Mouse (Mus musculus): ENCODE measurements around the gene Olfr231. TPM values are rescaled to one million over a fixed set of nuclear protein-coding genes. Genes with fewer than 3 reads are reported as not detected.
A peak's percentile ranks its signal among the peaks of the same experiment; 100 is the strongest.

The Olfr231 gene
- polyA plus RNA-seq (2014; fragmentation: Nextera tagmentation; extraction: Ambion mirVana): not detected in 2 replicates

- Histone ChIP-seq H3K9me3 (ENCODE audit: control insufficient read depth, low read length) (no peaks in the 10 kb centered on the region), H3K9ac (ENCODE audit: low read depth, low read length) (no peak within 1 kb of the TSS), H3K36me3 (ENCODE audit: control insufficient read depth, insufficient read depth, low read length) (no peaks in the 10 kb centered on the region), H3K27ac (ENCODE audit: low read depth, low read length) (no peak within 1 kb of the TSS), H3K4me3 (ENCODE audit: low read depth, low read length) (no peak within 1 kb of the TSS), H3K27me3 (replicated peaks; ENCODE audit: control insufficient read depth, insufficient read depth, low read length) (no peaks in the 10 kb centered on the region), H3K4me1 (replicated peaks; ENCODE audit: control insufficient read depth, insufficient read depth, low read length) (no peaks in the 10 kb centered on the region), H3K4me2 (no peak within 1 kb of the TSS)
- WGBS: 53% methylated on average over 2 of the region's 2 CpGs
- no peak for DNase-seq (ENCODE audit: low spot score)
- ATAC-seq (replicated peaks; ENCODE audit: low FRiP score): no peak
These were observed at the start of gene Olfr231 for GRCm38 (mm10) chr1:174121062-174121461. Olfr231 (minus strand) TSS chr1:174121162.

GRCm38 (mm10) chr1:174169024-174169423 is 48.1 kb upstream of the Olfr231 start:
- DNase-seq (ENCODE audit: low spot score) (no peak), ATAC-seq (replicated peaks; ENCODE audit: low FRiP score) (no peak)
- Histone ChIP-seq H3K9ac (ENCODE audit: low read depth, low read length) (no peak overlapping the region), H3K4me3 (ENCODE audit: low read depth, low read length) (no peak overlapping the region), H3K27me3 (replicated peaks; ENCODE audit: control insufficient read depth, insufficient read depth, low read length) (no peaks in the 10 kb centered on the region), H3K9me3 (ENCODE audit: control insufficient read depth, low read length) (no peaks in the 10 kb centered on the region), H3K4me2 (no peak overlapping the region), H3K4me1 (replicated peaks; ENCODE audit: control insufficient read depth, insufficient read depth, low read length) (0 out of 2 replicates have a peak, but pooled peaks cover 5% of the 10 kb centered on the region), H3K27ac (ENCODE audit: low read depth, low read length) (no peak overlapping the region), H3K36me3 (ENCODE audit: control insufficient read depth, insufficient read depth, low read length) (no peaks in the 10 kb centered on the region)

- H3K9me3 ChIP-seq (ENCODE audit: control insufficient read depth, low read length): no peaks in the 10 kb centered on the region
- no peaks in the 10 kb centered on the region for H3K36me3 ChIP-seq (ENCODE audit: control insufficient read depth, insufficient read depth, low read length)
- no peak overlapping the region for H3K4me2 ChIP-seq
- ATAC-seq (replicated peaks; ENCODE audit: low FRiP score) (peak; percentile 48), DNase-seq (ENCODE audit: low spot score) (no peak)
- no peak overlapping the region for H3K27ac ChIP-seq (ENCODE audit: low read depth, low read length)
- H3K9ac ChIP-seq (ENCODE audit: low read depth, low read length): no peak overlapping the region
- 60% methylated on average over 10 of the region's 10 CpGs for WGBS
- no peaks in the 10 kb centered on the region for H3K4me1 ChIP-seq (replicated peaks; ENCODE audit: control insufficient read depth, insufficient read depth, low read length)
- no peak overlapping the region for H3K4me3 ChIP-seq (ENCODE audit: low read depth, low read length)
- H3K27me3 ChIP-seq (replicated peaks; ENCODE audit: control insufficient read depth, insufficient read depth, low read length): no peaks in the 10 kb centered on the region
These were observed 38.1 kb upstream of the Olfr231 start for GRCm38 (mm10) chr1:174159095-174159494.

- no peak for ATAC-seq (replicated peaks; ENCODE audit: low FRiP score)
- no peak for DNase-seq (ENCODE audit: low spot score)
- Histone ChIP-seq H3K36me3 (ENCODE audit: control insufficient read depth, insufficient read depth, low read length) (no peaks in the 10 kb centered on the region), H3K27me3 (replicated peaks; ENCODE audit: control insufficient read depth, insufficient read depth, low read length) (no peaks in the 10 kb centered on the region), H3K4me2 (no peak overlapping the region), H3K4me3 (ENCODE audit: low read depth, low read length) (no peak overlapping the region), H3K9me3 (ENCODE audit: control insufficient read depth, low read length) (no peaks in the 10 kb centered on the region), H3K9ac (ENCODE audit: low read depth, low read length) (no peak overlapping the region), H3K27ac (ENCODE audit: low read depth, low read length) (no peak overlapping the region), H3K4me1 (replicated peaks; ENCODE audit: control insufficient read depth, insufficient read depth, low read length) (no peaks in the 10 kb centered on the region)
- 73% methylated on average over 1 of the region's 1 CpGs for WGBS
These were observed 37.5 kb upstream of the Olfr231 start for GRCm38 (mm10) chr1:174158512-174158911.

- H3K4me2 ChIP-seq: no peak overlapping the region
- DNase-seq (ENCODE audit: low spot score): no peak
- no peak for ATAC-seq (replicated peaks; ENCODE audit: low FRiP score)
- H3K9ac ChIP-seq (ENCODE audit: low read depth, low read length): no peak overlapping the region
- no peaks in the 10 kb centered on the region for H3K36me3 ChIP-seq (ENCODE audit: control insufficient read depth, insufficient read depth, low read length)
- no peak overlapping the region for H3K4me3 ChIP-seq (ENCODE audit: low read depth, low read length)
- 64% methylated on average over 3 of the region's 3 CpGs for WGBS
- H3K27me3 ChIP-seq (replicated peaks; ENCODE audit: control insufficient read depth, insufficient read depth, low read length): no peaks in the 10 kb centered on the region
- no peak overlapping the region for H3K27ac ChIP-seq (ENCODE audit: low read depth, low read length)
- H3K4me1 ChIP-seq (replicated peaks; ENCODE audit: control insufficient read depth, insufficient read depth, low read length): no peaks in the 10 kb centered on the region
- no peaks in the 10 kb centered on the region for H3K9me3 ChIP-seq (ENCODE audit: control insufficient read depth, low read length)
These were observed 36.7 kb upstream of the Olfr231 start for GRCm38 (mm10) chr1:174157622-174158021.

- H3K4me2 ChIP-seq: no peak within 1 kb of the TSS
- DNase-seq (ENCODE audit: low spot score) (no peak), ATAC-seq (replicated peaks; ENCODE audit: low FRiP score) (no peak)
- no peak within 1 kb of the TSS for H3K9ac ChIP-seq (ENCODE audit: low read depth, low read length)
- H3K4me1 ChIP-seq (replicated peaks; ENCODE audit: control insufficient read depth, insufficient read depth, low read length): no peaks in the 10 kb centered on the region
- H3K9me3 ChIP-seq (ENCODE audit: control insufficient read depth, low read length): no peaks in the 10 kb centered on the region
- WGBS: 85% methylated on average over 1 of the region's 1 CpGs
- H3K27me3 ChIP-seq (replicated peaks; ENCODE audit: control insufficient read depth, insufficient read depth, low read length): no peaks in the 10 kb centered on the region
- H3K36me3 ChIP-seq (ENCODE audit: control insufficient read depth, insufficient read depth, low read length): no peaks in the 10 kb centered on the region
- no peak within 1 kb of the TSS for H3K4me3 ChIP-seq (ENCODE audit: low read depth, low read length)
- no peak within 1 kb of the TSS for H3K27ac ChIP-seq (ENCODE audit: low read depth, low read length)
These were observed 34.4 kb upstream of the Olfr231 start, which contains the start of gene Olfr420 for GRCm38 (mm10) chr1:174155333-174155732. Olfr420 (plus strand) TSS chr1:174155633.

GRCm38 (mm10) chr1:174149289-174149688 is 28.3 kb upstream of the Olfr231 start:
- Histone ChIP-seq H3K4me1 (replicated peaks; ENCODE audit: control insufficient read depth, insufficient read depth, low read length) (no peaks in the 10 kb centered on the region), H3K4me2 (no peak overlapping the region), H3K9me3 (ENCODE audit: control insufficient read depth, low read length) (no peaks in the 10 kb centered on the region), H3K27ac (ENCODE audit: low read depth, low read length) (no peak overlapping the region), H3K4me3 (ENCODE audit: low read depth, low read length) (no peak overlapping the region), H3K9ac (ENCODE audit: low read depth, low read length) (no peak overlapping the region), H3K36me3 (ENCODE audit: control insufficient read depth, insufficient read depth, low read length) (no peaks in the 10 kb centered on the region), H3K27me3 (replicated peaks; ENCODE audit: control insufficient read depth, insufficient read depth, low read length) (no peaks in the 10 kb centered on the region)
- ATAC-seq (replicated peaks; ENCODE audit: low FRiP score): no peak
- DNase-seq (ENCODE audit: low spot score): no peak
- 76% methylated on average over 2 of the region's 2 CpGs for WGBS

- ATAC-seq (replicated peaks; ENCODE audit: low FRiP score) (no peak), DNase-seq (ENCODE audit: low spot score) (no peak)
- Histone ChIP-seq H3K4me3 (ENCODE audit: low read depth, low read length) (no peak overlapping the region), H3K4me1 (replicated peaks; ENCODE audit: control insufficient read depth, insufficient read depth, low read length) (no peaks in the 10 kb centered on the region), H3K9ac (ENCODE audit: low read depth, low read length) (no peak overlapping the region), H3K27me3 (replicated peaks; ENCODE audit: control insufficient read depth, insufficient read depth, low read length) (no peaks in the 10 kb centered on the region), H3K36me3 (ENCODE audit: control insufficient read depth, insufficient read depth, low read length) (no peaks in the 10 kb centered on the region), H3K9me3 (ENCODE audit: control insufficient read depth, low read length) (no peaks in the 10 kb centered on the region), H3K4me2 (no peak overlapping the region), H3K27ac (ENCODE audit: low read depth, low read length) (no peak overlapping the region)
- 90% methylated on average over 1 of the region's 1 CpGs for WGBS
These were observed 25.7 kb upstream of the Olfr231 start for GRCm38 (mm10) chr1:174146696-174147095.

- no peak for DNase-seq (ENCODE audit: low spot score)
- no peak for ATAC-seq (replicated peaks; ENCODE audit: low FRiP score)
These were observed 20.4 kb upstream of the Olfr231 start for GRCm38 (mm10) chr1:174141384-174141783.

More at GRCm38 (mm10) chr1:174141384-174141783, 20.4 kb upstream of the Olfr231 start:
- 59% methylated on average over 2 of the region's 2 CpGs for WGBS
- no peaks in the 10 kb centered on the region for H3K9me3 ChIP-seq (ENCODE audit: control insufficient read depth, low read length)
- no peak overlapping the region for H3K9ac ChIP-seq (ENCODE audit: low read depth, low read length)
- no peaks in the 10 kb centered on the region for H3K4me1 ChIP-seq (replicated peaks; ENCODE audit: control insufficient read depth, insufficient read depth, low read length)
- H3K36me3 ChIP-seq (ENCODE audit: control insufficient read depth, insufficient read depth, low read length): no peaks in the 10 kb centered on the region
- H3K4me3 ChIP-seq (ENCODE audit: low read depth, low read length): no peak overlapping the region
- H3K27me3 ChIP-seq (replicated peaks; ENCODE audit: control insufficient read depth, insufficient read depth, low read length): no peaks in the 10 kb centered on the region
- no peak overlapping the region for H3K27ac ChIP-seq (ENCODE audit: low read depth, low read length)
- no peak overlapping the region for H3K4me2 ChIP-seq

All from liver, embryonic 11.5 days (tissue).